Mouse (Mus musculus): ENCODE results near the gene Phospho2. TPM values are rescaled to one million over a fixed set of nuclear protein-coding genes. Genes with fewer than 3 reads are reported as not detected.

Phospho2 gene
- total RNA-seq, 2 experiments from 2014 or later: 23.0 to 24.7 TPM

DNA sequence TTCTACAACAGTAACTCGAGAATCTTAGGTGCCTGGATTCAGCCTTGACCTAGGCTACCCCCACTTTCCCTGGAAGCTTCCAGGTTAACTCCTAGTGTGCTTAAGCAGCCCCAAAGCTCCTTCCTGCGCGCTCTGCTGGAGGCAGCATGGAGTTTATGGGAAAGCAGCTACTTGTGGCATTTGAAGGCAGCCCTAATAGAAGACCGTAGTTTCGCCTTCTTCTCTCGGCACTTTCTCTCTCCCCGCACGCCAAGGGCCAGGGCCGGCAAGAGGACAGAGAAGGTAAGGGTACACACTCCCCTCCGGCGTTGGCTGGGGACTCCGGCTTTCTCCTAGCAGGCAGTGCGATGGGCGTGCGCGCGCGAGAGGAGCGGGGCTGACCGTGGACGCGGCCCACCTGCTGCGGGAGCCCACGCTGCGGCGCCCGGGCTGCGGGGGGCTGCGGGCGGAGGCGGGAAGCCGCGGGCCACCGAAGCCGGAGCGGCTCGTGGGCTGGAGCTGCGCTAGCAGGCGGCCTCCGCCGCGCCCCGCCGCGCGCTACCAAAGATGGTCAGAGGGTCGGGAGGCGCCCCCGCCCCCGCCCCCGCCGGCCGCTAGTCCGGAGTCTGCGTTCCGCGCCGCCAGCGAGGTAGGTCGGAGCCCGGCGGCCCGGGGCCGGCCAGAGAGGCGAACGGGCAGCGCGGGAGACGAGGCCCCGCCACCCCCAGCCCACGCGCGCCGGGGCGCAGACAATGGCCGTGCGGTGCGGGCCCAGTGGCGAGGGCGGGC is 33.1 kb downstream of the Phospho2 start:
- DNase-seq (ENCODE audit: low spot score in 2 of 2): peak; percentile 56 to 57
- intact Hi-C loops (cut with DNase I): no loop called here

DNA sequence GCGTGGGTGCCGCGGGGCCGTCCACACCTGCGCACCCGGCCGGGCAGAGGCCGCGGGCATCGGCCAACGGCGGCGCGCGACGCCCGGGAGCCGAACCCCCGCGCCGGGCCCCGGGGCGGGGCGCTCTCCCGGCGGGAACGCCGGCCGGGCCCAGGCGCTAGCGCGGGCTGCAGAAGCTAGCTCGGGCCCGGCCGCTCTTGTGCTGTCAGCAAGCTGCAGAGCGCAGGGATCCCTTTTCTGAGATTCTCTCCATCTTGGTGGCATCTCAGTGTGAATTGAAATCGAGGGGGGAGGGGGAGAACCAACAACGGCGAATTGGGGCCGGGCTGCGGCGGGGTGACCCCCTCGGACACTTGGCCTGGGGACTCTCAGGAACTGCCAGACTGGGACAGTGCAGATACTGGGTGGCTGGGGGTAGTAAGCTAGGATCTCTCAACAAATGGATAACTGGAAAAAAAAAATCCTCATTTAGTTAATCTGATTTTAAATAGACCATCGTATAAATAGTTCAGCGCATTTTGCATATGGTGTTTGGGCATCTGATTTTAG is 33.8 kb downstream of the Phospho2 start:
- peak; percentile 42 to 46 for DNase-seq (ENCODE audit: low spot score in 2 of 2)
- intact Hi-C loops (cut with DNase I): no loop called here

DNA sequence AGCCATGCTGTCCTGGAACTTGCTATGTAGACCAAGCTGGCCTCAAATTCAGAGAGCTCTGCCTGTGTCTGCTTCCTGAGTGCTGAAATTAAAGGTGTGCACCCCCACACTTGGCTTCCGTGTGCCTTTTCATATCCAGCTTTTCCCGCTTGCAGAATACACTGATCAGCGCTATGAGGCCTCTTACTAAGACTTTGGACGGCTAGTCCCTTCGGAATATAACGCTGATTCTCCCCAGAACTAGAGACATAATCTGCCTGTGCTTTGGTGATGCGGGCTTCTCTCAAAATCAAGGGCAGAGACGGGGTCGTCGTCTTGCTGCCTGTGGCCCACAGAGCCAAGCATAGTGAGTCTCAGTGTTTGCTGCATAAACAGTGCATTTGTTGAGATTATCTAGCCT is 36.5 kb downstream of the Phospho2 start:
- DNase-seq (ENCODE audit: low spot score in 2 of 2): peak in 1 of 2 experiments; percentile 26
- intact Hi-C loops (cut with DNase I): no loop called here

GRCm38 (mm10) chr2:69826380-69826779 is 37.0 kb downstream of the Phospho2 start:
- no peak for DNase-seq (ENCODE audit: low spot score in 2 of 2)
- intact Hi-C loops (cut with DNase I): no loop called here

DNA sequence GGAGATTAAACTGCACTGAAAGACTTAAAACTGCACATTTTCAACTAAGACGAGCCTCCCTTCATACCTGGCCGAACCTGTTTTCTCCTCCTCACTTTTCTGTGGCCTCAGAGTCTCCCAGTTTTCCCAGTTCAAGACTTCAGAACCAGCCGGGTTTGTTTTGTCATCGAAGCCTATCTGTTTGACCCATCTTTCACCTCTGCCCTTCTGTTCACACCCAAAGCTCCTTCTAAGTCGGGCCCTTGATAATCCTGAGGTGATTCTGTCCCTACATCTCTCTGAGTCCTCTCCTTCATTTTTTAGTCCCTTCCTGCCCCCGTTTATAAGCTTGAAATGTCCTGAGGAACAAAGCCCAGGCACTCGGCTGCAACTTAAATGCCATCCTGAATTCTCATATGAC is 38.6 kb downstream of the Phospho2 start:
- no peak for DNase-seq (ENCODE audit: low spot score in 2 of 2)
- intact Hi-C loops (cut with DNase I): no loop called here

DNA sequence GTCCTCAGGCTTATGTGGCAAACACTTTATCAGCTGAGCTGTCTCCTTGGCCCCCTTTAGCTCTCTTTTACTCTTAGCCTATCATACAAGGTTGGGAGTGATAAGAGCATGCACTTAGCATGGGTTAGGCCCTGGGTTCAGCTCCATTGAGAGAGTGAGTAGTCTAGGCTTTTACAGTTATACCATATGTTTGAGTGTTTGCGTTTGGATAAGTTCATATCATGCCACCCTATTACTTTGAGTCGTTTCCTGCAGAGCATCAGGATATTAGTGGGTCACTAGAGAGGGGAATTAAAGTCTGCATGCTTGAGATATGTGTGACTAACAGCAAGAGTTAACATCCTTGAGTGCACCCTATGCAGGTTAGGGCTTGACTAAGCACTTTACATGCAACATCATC is 40.3 kb downstream of the Phospho2 start:
- no peak for DNase-seq (ENCODE audit: low spot score in 2 of 2)
- intact Hi-C loops (cut with DNase I): no loop called here

GRCm38 (mm10) chr2:69830116-69830515 is 40.7 kb downstream of the Phospho2 start:
- DNase-seq (ENCODE audit: low spot score in 2 of 2): peak in 1 of 2 experiments; percentile 26
- intact Hi-C loops (cut with DNase I): no loop called here

GRCm38 (mm10) chr2:69837244-69837967 is 48.0 kb downstream of the Phospho2 start:
- intact Hi-C loops (cut with DNase I): no loop called here
- no peak for DNase-seq (ENCODE audit: low spot score in 2 of 2)

DNA sequence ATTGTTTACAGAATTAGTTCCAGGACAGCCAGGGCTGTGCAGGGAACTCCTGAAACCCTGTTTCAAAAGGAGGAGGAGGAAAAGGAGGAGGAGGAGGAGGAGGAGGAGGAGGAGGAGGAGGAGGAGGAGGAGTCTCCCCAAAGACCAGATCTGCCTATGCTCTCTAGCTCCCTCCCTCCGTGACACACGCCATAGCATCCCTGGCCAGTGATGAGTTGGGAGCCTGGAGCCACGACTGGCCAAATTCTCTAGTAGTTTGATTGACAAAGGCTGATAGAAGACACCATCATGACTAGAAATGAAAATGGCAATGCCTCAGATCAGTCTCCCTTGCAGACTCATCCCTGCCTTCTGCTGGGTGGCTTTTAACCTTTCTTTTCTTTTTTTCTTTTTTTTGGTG is 48.6 kb downstream of the Phospho2 start:
- intact Hi-C loops (cut with DNase I): no loop called here
- DNase-seq (ENCODE audit: low spot score in 2 of 2): no peak

DNA sequence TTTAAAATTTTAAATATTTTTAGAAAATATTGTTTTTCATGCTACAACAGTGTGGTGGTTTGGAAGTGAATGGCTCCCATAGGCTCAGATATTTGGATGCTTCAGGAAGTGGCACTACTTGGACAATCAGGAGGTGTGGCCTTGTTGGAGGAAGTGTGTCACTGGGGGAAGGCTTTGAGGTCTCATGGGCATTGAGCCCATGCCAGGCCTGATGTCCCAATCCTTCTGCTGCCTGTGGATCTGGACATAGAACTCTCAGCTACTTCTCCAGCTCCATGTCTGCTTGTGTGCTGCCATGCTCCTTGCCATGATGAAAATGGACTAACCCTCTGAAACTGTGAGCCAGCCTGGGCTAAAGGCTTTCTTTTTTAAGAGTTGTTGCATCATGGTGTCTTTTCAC is 49.3 kb downstream of the Phospho2 start:
- intact Hi-C loops (cut with DNase I): no loop called here
- DNase-seq (ENCODE audit: low spot score in 2 of 2): no peak

DNA sequence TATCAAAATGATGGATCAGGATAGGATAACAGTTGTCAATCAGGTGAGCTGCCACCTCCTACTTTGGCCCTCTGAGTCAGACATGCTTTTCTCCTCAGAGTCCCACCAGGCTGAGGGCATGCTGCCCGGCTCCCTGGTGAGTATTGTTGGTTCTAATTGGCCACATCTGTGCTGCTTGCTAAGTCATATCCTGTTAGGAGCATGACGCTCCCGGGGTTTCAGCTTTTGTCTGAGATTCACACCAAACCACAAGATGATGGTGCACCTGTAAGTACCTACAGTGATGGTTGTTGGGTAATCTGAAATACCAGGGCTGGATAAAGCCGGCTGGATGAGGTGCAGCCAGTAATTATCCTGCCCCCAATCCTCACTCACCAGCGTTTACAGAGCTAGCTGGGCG is 50.8 kb downstream of the Phospho2 start:
- intact Hi-C loops (cut with DNase I): no loop called here
- DNase-seq (ENCODE audit: low spot score in 2 of 2): no peak

DNA sequence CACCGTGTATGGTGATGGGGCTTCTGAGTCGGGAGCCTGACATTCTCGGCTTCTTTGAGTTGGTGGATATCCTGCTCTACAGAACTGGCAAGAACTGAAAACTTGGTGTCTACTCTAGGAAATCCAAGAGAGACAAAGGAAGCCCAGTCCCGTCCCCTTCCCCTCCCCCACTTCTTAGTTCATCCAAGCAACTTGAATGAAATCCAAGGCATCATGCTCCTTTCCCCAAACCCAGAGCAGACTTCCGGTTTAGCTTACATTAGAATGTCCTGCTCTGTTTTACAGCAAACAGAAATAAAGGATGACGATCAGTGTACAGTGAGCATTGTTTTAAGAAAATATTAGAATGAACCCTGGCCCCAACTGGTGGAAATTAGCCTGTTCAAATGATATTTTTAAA is 59.8 kb downstream of the Phospho2 start:
- DNase-seq (ENCODE audit: low spot score in 2 of 2): no peak
- intact Hi-C loops (cut with DNase I): no loop called here

Other genes starting within 250 kb of the Phospho2 start
- under 1 TPM; 0.14 to 0.44 TPM for gene Lrp2, start 203.6 kb upstream of the Phospho2 start, total RNA-seq (2021)
- gene Bbs5, start 142.5 kb upstream of the Phospho2 start, total RNA-seq (2021): 10 to 100 TPM; 22.6 to 28.3 TPM
- gene Klhl41, start 119.5 kb upstream of the Phospho2 start, total RNA-seq (2021): under 1 TPM; 0.85 to 0.87 TPM
- gene Fastkd1, start 76.1 kb upstream of the Phospho2 start, total RNA-seq (2021): 10 to 100 TPM; 15.0 to 15.1 TPM
- gene Ppig, start 67.1 kb upstream of the Phospho2 start, total RNA-seq (2021): 10 to 100 TPM; 68.0 to 68.5 TPM
- 1 to 10 TPM; 2.1 to 2.9 TPM for gene Ccdc173, start within 50 bp of the Phospho2 start, total RNA-seq (2021)
- gene Klhl23, start 32.3 kb downstream of the Phospho2 start, total RNA-seq (2021): 10 to 100 TPM; 64.3 to 65.9 TPM
- 100 to 1,000 TPM; 119 to 125 TPM for gene Ssb, start 71.9 kb downstream of the Phospho2 start, total RNA-seq (2021)
- gene Mettl5, start 96.0 kb downstream of the Phospho2 start, total RNA-seq (2021): 10 to 100 TPM; 10.5 to 14.2 TPM
- gene Ubr3, start 107.6 kb downstream of the Phospho2 start, total RNA-seq (2021): 100 to 1,000 TPM; 137 to 146 TPM
- gene Myo3b, start 249.5 kb downstream of the Phospho2 start, total RNA-seq (2021): 1 to 10 TPM in 1 of 2 experiments, under 1 TPM in 1; 0.71 to 1.2 TPM

Data from left cerebral cortex, postnatal 25 days (tissue).